Mouse (Mus musculus) G1E (cell line): ENCODE data around the gene Cntn5. TPM values are rescaled to one million over a fixed set of nuclear protein-coding genes. Genes with fewer than 3 reads are reported as not detected.

Experiments
- ATAC-seq: 2 replicates; pipeline ENCODE4 v1.8.0; 2016; ENCODE audit warnings: mild to moderate bottlenecking; ENCODE audit not compliant: insufficient number of reproducible peaks, poor library complexity, low FRiP score, severe bottlenecking; ENCODE audit errors: extremely low read depth
- DNase-seq: peaks from one replicate; pipeline ENCODE4 v3.0.0; 2012; ENCODE audit warnings: low spot score
- H3K27me3 ChIP-seq: 2 replicates; pipeline ENCODE4 v1.6.1; 2012; ENCODE audit warnings: mild to moderate bottlenecking, low read length, inconsistent platforms; ENCODE audit not compliant: insufficient read depth
- H3K36me3 ChIP-seq: replicated peaks from 2 replicates; pipeline ENCODE3; 2012; ENCODE audit warnings: mild to moderate bottlenecking, inconsistent platforms
- H3K4me1 ChIP-seq: 2 replicates; pipeline ENCODE4 v1.6.1; 2012; ENCODE audit warnings: low read depth, low read length, inconsistent platforms, mixed read lengths; ENCODE audit not compliant: insufficient read depth
- H3K4me3 ChIP-seq: 2 replicates; pipeline ENCODE4 v1.5.1; 2012; ENCODE audit warnings: low read depth, mild to moderate bottlenecking, inconsistent platforms, low read length, moderate library complexity, mixed read lengths
- H3K9me3 ChIP-seq: replicated peaks from 2 replicates; pipeline ENCODE4 v1.6.1; 2012; ENCODE audit warnings: inconsistent platforms
- CTCF ChIP-seq: IDR thresholded peaks from 2 replicates; pipeline ENCODE4 v1.5.1; 2012; ENCODE audit warnings: low read depth, low read length, inconsistent platforms, mixed read lengths
- GATA1 ChIP-seq: IDR thresholded peaks from 2 replicates; pipeline ENCODE4 v1.6.1; 2012; ENCODE audit warnings: borderline replicate concordance, low read length, inconsistent platforms, mixed read lengths
- GATA2 ChIP-seq: IDR thresholded peaks from 2 replicates; pipeline ENCODE4 v1.6.1; 2012; ENCODE audit warnings: low read depth, low read length, inconsistent platforms, borderline replicate concordance
- POLR2AphosphoS5 ChIP-seq: IDR thresholded peaks from 2 replicates; pipeline ENCODE4 v1.6.1; 2012; ENCODE audit warnings: low read depth, low read length, inconsistent platforms; ENCODE audit not compliant: insufficient replicate concordance
- TAL1 ChIP-seq: conservative IDR thresholded peaks from 2 replicates; pipeline ENCODE4 v1.6.1; 2012; ENCODE audit warnings: low read depth, low read length, inconsistent platforms, mixed read lengths
- polyA plus RNA-seq: library from polyadenylated mRNA; stranded (reverse); fragments of >175 nt; gene quantifications from 2 replicates; pipeline ENCODE4 v1.2.3, GENCODE M21; 2012
- total RNA-seq, 2 experiments: library from RNA; stranded (forward) in 1 of 2; stranded (reverse) in 1 of 2; fragments of 200-1000 nt in 1 of 2; fragments of >200 nt in 1 of 2; fragmentation: Nextera tagmentation in 1 of 2; gene quantifications; 2 replicates each; pipeline ENCODE4 v1.2.3; 2014 to 2017

The Cntn5 gene
- total and polyA plus RNA-seq, 3 experiments, result not detected

DNA sequence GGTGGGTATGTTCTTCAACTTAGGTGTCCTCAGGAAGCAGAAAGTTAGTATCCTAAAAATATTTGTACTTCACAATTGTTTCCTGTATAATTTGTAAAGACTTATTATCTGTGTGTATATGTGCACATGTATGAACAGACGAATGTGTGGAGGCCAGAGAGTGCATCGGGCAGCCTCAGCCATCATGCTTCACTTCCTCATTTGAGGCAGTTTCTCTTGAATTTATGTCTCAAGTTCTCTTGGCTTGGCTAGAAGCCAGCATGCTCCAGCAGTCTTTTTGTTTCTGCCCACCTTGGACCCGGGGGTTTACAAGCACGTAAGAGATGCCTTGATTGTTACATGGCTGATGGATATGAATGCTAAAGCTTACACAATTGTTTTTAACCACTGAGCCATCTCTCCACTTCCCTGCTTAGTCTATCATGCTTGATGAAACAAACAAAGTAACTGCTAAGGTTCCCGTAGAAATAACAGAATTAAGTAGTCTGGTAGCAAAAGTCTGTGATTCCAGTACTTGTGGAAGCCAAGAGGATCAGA lies 1222.2 kb downstream of the Cntn5 start:
- H3K9me3 ChIP-seq, result no peaks in the 10 kb centered on the region
- ATAC-seq, result no peak
- no peaks in the 10 kb centered on the region for H3K36me3 ChIP-seq
- TF ChIP-seq GATA2 (no peak), TAL1 (no peak), GATA1 (no peak), CTCF (no peak), POLR2AphosphoS5 (no peak)
- no peak for DNase-seq
- H3K27me3 ChIP-seq, result no peaks in the 10 kb centered on the region
- H3K4me1 ChIP-seq, result no peaks in the 10 kb centered on the region
- H3K4me3 ChIP-seq, result no peak overlapping the region

DNA sequence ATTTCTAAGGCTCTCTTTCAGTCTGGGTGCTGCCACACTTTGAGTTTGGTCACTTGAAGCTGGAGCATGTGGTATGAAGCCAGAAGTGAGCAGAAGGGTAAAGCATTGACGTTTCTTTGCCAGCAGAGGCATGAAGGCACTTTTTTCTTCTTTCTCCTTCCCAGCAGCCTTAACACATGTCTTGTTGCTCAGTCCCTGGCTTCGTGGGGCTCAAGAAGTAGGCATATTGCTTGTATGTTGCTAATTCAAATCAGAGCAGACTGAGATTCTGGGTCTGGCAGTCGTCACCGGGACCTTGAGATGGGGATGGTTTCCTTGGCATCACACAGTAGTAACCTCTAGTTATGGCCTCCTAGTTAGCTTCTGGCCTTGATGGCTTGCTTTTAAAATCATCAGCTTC lies 1228.5 kb downstream of the Cntn5 start:
- Histone ChIP-seq H3K27me3 (no peaks in the 10 kb centered on the region), H3K4me3 (no peak overlapping the region), H3K9me3 (no peaks in the 10 kb centered on the region), H3K36me3 (no peaks in the 10 kb centered on the region), H3K4me1 (no peaks in the 10 kb centered on the region)
- no peak for DNase-seq
- ATAC-seq, result no peak
- TF ChIP-seq CTCF (no peak), TAL1 (no peak), GATA1 (no peak), POLR2AphosphoS5 (no peak), GATA2 (no peak)

GRCm38 (mm10) chr9:9674531-9674930 lies 1230.0 kb downstream of the Cntn5 start:
- Histone ChIP-seq H3K27me3 (no peaks in the 10 kb centered on the region), H3K4me1 (no peaks in the 10 kb centered on the region), H3K4me3 (no peak overlapping the region), H3K36me3 (no peaks in the 10 kb centered on the region), H3K9me3 (no peaks in the 10 kb centered on the region)
- no peak for ATAC-seq
- no peak for DNase-seq
- TF ChIP-seq GATA2 (no peak), POLR2AphosphoS5 (no peak), CTCF (no peak), TAL1 (no peak), GATA1 (no peak)

GRCm38 (mm10) chr9:9673277-9674049 lies 1231.1 kb downstream of the Cntn5 start:
- Histone ChIP-seq H3K4me3 (no peak overlapping the region), H3K36me3 (no peaks in the 10 kb centered on the region), H3K4me1 (no peaks in the 10 kb centered on the region), H3K9me3 (no peaks in the 10 kb centered on the region), H3K27me3 (no peaks in the 10 kb centered on the region)
- ATAC-seq (no peak), DNase-seq (no peak)
- TF ChIP-seq CTCF (no peak), GATA1 (no peak), TAL1 (no peak), POLR2AphosphoS5 (no peak), GATA2 (no peak)

DNA sequence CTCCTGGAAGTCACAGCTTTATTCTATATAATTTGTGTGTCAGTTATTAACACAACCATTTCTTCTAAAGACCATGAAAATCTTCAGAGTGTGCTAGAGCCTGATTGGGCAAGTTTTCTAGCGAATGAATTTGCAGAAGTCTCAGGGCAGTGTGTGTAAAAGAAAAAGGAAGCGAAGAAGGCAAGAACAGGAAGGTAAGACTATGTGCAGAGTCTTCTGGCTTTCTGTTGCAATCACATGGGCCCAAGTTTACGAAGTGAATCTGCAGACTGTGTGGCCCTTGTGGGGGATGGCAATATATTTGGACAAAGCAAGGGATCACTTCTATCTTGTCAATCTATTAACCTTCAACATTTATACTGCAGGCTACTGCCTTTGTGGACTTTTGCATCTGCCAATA lies 1251.1 kb downstream of the Cntn5 start:
- no peak for TF ChIP-seq GATA1
- TF ChIP-seq TAL1, result no peak
- TF ChIP-seq CTCF, result no peak
- TF ChIP-seq POLR2AphosphoS5, result no peak
- TF ChIP-seq GATA2, result no peak
- DNase-seq (no peak), ATAC-seq (no peak)
- Histone ChIP-seq H3K4me1 (no peaks in the 10 kb centered on the region), H3K9me3 (no peaks in the 10 kb centered on the region), H3K4me3 (no peak overlapping the region), H3K36me3 (no peaks in the 10 kb centered on the region), H3K27me3 (no peaks in the 10 kb centered on the region)

DNA sequence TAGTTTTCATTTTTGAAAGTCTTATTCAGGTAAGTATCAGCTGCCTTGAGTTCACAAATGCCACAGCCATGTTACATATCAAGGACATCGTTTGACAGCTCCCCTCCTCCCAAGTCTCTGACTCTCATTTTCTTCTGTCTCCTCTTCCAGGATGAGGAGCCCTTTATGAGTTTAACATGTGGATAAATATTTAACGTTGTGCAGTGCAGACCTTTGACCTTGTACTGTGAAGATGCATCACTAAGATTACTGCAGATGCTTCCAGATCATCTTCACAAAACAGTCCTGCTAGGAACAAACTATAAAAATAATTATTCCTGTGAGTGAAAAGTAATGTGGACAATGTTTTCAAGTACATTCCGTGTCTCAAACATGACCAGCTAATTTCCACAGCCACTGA lies 1257.2 kb downstream of the Cntn5 start:
- H3K4me1 ChIP-seq, result no peaks in the 10 kb centered on the region
- TF ChIP-seq GATA2 (no peak), TAL1 (no peak), POLR2AphosphoS5 (no peak), GATA1 (no peak), CTCF (no peak)
- no peak overlapping the region for H3K4me3 ChIP-seq
- H3K36me3 ChIP-seq, result no peaks in the 10 kb centered on the region
- H3K27me3 ChIP-seq, result no peaks in the 10 kb centered on the region
- DNase-seq, result no peak
- H3K9me3 ChIP-seq, result no peaks in the 10 kb centered on the region
- no peak for ATAC-seq
